Mouse (Mus musculus) kidney, adult 2 months (tissue): ENCODE data around the gene Gm7138.

Experiments used
- CTCF ChIP-seq: fragments of 200-500 bp; conservative IDR thresholded peaks from 2 replicates; pipeline ENCODE4 v1.5.1; 2011; ENCODE audit warnings: low read depth, mild to moderate bottlenecking, control low read depth, low read length, moderate library complexity, mixed read lengths; ENCODE audit not compliant: insufficient read depth, insufficient read length
- POLR2A ChIP-seq: fragments of 200-500 bp; IDR thresholded peaks from one replicate; pipeline ENCODE4 v1.6.1; 2011; ENCODE audit warnings: low read depth, low read length, control low read depth

GRCm38 (mm10) chr10:77728280-77728679 lies 48.5 kb downstream of the Gm7138 start:
- TF ChIP-seq POLR2A = no peak
- 0 out of 2 replicates have a peak, but pooled peaks have one; percentile 17 for TF ChIP-seq CTCF
